Mouse (Mus musculus) heart, postnatal 0 days (tissue): Measurements from ENCODE around the gene Rnf169.

Experiments used
- CTCF ChIP-seq: IDR thresholded peaks from 2 replicates; pipeline ENCODE4 v1.5.1; 2016; ENCODE audit warnings: antibody characterized with exemption, control low read depth, low read depth
- EP300 ChIP-seq: IDR thresholded peaks from 2 replicates; pipeline ENCODE4 v1.6.1; 2016; ENCODE audit warnings: antibody characterized with exemption, low read depth

DNA sequence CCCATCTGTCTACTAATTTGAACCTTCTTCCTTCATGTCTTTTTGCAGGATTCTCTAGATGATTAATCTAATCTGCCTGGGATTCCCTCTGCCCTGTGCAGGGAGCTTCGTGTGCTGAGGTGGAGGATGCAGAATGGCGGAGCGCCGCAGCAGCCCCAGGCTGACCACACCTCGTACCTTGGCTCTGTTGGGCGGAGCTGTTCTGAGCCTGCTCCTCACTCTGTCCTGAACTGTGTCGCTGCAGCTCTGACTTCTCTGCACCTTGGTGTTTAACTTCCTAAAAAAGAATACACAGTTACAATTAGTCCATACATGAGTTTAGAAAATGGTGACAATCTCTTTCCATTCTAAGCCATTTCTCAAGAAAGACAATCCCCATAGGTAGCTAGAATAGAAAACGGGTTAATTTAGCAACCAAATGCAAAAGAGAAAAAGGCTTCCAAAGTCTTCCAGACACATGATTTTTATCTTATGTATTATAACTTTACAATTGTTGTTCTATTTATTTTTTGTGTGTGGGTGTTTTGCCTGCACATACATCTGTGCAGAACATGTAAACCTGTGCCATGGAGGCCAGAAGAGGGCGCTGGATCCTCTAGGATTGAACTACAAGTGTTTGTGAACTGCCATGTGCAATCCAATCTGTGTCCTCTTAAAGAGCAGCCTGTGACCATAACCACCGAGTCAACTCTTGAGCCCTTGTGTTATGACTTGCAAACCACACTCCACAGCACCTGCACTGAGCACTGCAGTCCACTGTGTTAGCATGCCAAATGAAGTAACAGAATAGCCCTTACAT, 53.1 kb downstream of the Rnf169 start:
- TF ChIP-seq CTCF (peak; percentile 56), EP300 (no peak)
